Mouse (Mus musculus): ENCODE data around the gene Lce1a1.

Lce1a1 gene

DNA sequence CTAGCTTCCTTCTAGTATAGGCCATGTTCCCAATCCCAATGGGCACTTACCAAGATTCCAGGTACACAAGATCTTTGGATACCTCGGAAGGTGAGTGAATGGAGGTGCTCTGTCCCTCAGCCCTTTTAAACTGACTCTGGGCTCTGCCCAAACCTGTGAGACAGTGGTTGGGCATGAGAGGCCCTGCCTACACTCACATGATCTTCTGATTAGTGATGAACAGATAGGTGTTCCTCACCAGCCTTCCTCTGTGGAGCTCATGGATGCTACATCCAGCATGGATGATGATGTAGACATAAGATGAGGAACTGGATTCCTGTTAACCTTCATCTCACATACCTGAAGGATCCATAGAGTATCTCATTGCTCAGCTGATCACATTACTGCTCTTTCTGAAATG is at the start of gene Lce1a1:
TSS of gene Lce1a1 (minus strand) at position 101 of the 400 bp plus-strand sequence.
- DNase-seq, result no peak

DNA sequence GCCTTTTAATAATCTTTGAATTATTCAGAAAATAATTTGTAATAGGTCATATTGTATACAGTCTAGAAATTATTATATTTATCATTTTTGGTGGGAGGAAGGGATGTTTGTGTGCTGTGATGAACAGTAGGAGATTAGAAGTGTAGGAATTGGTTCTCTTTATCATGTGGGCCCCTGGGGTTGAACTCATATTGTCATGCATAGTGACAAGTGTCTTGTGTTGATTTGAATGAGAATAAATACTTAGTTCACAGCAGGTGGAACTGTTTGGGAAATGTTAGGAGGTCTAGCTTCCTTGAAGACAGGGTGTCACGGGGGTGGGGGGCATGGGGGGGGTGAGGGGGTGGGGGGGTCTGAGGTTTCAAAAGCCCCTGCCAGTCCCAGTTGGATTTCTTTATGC is 46.5 kb upstream of the Lce1a1 start:
- no peak for DNase-seq

DNA sequence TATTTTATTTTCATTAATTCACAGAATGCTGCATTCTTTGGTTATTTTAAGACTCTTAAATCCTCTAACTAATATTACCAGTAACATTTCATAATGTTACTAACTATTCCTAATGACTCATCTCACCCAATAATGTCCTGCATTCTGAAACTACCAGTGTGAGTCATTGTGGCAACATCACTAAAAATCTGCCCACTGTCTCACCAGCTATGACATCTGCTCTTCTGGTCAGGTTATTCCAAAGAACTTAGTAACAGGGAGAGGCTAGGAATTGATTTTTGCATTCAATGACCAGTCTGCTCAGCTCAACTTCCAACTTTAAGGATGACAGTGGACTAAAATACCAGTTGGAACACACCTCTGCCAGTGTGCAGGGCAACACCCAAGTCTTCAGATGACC is 43.6 kb upstream of the Lce1a1 start:
- DNase-seq, result no peak

DNA sequence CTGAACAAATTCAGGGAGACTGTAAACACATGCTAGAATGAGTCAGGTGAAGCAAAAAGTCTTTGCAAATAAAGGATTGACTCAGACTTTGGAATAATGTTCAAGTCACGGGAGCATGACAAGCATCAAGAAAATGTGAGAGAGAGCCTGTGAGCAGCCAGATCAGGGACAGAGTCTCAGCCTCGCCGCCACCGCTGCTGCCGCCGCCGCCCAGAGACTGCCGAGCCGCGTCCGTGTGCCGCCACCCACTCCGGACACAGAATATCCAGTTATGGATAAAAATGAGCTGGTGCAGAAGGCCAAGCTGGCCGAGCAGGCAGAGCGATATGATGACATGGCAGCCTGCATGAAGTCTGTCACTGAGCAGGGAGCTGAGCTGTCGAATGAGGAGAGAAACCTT is 41.0 kb upstream of the Lce1a1 start:
- DNase-seq, result peak; percentile 6

DNA sequence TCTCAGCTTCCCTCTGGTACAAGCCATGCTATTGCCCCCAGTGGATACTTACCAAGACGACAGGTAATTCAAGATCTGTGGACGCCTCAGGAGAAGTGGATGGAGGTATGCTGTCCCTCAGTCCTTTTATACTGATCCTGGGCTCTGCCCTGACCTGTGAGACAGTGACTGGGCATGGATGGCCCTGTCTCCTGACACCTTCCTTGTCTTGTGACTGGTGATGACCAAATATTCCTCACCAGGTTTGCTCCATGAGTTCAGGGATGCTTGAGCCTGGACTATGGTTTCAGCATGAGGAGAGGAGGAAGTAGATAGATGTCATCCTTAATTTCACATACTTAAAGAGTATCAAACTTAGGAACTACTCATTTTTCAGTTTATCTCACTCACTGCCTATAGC is 39.0 kb upstream of the Lce1a1 start, which contains the start of gene Lce1d:
TSS of gene Lce1d (minus strand) at position 101 of the 400 bp plus-strand sequence.
- no peak for DNase-seq

DNA sequence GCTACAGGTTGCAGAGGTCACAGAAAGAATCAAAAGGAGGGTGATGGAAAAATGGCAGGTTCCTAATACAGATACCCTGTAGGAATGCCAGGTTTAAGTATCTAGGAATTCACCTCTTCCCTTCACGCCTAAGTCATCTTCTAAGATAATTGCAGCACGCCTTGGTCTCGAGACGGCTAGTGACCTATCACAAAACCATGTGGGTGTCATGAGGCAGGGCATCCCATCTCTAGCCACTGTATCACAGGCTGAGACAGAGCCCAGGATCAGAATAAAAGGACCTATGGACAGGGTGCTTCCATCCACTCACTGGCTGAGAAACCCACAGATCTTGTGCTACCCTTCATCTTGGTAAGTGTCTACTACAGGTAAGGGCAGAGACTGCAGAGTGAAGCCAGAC is 30.8 kb upstream of the Lce1a1 start, which contains the start of gene Lce1c:
TSS of gene Lce1c (plus strand) at position 301 of the 400 bp plus-strand sequence.
- DNase-seq, result no peak

DNA sequence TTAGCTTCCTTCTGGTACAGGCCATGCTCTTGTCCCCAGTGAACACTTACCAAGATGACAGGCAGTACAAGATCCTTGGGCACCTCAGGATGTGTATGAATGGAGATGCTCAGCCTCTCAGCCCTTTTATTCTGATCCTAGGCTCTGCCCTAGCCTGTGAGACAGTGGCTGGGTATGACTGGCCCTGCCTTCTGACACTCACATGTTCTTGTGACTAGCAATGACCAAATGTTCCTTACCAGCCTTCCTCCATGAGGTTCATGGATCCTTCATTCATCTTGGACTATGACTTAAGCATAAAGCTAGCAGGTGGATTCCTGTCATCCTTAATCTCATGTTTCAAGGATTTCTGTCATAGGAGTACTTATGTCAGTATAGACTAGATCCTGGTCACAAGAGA is 22.1 kb upstream of the Lce1a1 start, which contains the start of gene Lce1a2:
TSS of gene Lce1a2 (minus strand) at position 101 of the 400 bp plus-strand sequence.
- no peak for DNase-seq

DNA sequence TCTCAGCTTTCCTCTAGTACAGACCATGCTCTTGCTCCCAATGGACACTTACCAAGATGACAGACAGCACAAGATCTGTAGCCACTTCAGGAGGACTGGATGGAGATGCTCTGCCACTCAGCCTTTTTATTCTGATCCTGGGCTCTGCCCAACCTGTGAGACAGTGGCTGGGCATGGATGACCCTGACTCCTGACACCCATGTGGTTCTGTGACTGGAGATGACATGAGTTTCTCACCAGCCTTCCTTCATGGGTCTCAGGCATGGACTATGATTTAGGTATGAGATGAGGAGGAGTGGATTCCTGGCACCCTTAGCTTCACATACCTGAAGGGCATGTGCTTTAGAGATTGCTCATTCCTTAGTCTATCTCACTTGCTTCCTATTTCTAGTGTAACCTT is 8.7 kb upstream of the Lce1a1 start, which contains the start of gene Lce1b:
TSS of gene Lce1b (minus strand) at position 101 of the 400 bp plus-strand sequence.
- DNase-seq, result no peak

DNA sequence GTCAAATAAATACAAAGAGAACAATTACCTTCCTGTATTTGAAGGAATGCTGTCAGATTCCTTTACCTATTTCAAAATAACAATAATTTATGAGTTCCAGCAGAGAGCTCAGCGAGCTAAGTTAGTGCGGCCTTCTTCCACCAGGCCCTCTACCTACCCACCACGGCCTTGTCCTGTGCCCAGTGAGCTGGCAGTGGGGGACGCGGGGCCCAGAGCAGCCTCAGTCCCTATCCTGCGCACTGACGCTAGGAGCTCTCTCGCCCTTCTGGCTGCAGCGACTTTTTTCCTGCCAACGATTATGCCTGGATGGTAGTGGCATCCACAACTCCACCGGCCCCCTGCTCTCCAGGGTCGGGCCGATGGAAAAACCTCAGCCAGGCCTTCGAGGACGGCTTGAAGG is 8.3 kb downstream of the Lce1a1 start:
- no peak for DNase-seq

DNA sequence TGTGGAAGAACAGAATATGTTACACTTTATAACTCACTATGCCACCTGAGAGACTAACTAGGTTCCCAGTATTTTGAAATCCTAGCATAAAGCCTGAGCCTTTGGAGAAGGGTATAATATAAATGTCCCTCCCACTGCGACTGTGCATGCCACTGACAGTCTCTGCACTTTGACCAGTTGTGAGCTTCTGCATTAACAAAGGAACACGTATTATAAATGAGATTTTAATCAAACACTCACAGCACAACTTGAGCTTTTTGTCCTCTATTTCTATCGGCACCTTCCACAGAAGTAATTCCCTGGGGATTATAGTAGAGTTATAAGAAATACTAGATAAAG is 9.5 kb downstream of the Lce1a1 start:
- DNase-seq, result no peak

DNA sequence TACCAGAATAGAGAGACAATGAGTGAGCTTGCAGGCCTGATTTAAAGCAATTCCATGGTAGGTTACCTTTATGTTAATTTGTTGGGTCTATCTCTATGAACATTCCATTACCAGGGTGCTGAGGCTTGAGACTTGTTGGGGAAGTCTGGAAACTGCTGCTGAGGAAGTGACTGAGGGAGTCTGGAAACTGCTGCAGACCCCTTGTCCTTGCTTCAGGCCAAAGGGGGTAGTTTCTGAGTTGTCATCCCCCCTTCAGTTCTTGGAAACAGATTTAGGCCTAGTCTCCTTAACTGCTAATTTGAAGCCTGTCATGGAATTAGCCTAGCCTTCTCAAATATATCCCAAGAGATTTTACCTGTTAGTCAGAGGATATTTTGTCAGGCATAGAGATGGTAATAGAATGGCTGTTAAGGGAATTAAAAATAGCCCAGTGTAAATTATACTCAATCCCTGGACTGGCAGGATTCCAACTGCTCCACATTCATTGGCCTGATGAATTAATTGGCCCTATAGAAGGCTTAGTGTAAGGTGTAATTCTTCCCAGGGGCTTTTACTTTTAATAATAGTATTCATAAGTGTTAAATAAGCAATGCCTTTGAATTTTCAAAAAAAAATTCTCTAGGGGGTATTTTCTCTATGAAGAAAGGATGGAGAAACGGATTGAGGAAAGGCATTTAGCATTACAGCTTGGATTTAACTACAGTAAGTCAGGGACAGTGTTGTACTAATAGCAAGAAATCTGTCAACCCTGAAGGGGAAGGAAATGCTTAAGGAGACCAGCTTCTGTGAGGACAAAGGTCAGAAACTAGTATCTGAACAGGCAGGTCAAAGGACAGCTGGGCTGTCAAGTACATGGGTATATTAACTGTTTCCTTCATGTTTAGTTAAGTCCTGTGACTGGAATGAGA is 10.1 kb downstream of the Lce1a1 start:
- no peak for DNase-seq

DNA sequence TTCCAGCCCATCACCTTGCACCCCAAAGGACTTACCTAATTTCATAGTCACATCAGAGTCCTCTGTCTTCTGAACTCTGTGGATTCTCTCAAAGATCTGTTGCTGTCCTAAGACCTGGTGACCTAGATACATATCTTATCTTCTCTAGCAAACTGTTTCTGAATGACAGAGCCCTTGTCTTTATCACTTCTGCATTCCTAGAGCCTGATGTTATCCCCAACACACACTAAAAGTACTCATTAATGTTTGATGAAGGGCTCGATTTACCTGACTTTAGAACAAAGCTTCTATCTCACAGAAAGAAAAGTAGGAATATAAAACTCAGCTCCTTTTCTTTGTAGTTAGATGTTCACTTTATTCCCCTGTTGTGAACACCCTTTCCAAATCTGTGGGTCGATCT is 26.5 kb downstream of the Lce1a1 start, which contains the start of gene Lce6a:
TSS of gene Lce6a (minus strand) at position 101 of the 400 bp plus-strand sequence.
- no peak for DNase-seq

DNA sequence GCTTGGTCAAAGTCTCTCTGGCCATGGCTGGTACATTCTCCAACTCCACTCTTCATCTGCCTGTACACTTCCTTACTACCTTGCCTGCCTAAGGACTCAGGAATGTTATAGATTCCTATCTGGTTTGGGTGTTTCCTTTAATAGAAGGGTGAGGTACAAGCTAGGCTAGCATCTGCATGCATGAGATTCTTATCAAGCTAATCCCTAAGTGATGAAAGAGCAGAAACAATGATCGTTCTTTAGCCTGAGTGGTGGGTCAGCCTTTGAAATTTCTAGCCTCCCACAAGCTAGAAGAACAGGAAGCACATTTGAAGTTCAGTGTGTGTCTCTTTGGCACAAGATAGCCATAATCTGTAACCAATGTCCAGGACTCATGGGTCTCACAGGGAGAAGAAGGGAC is 38.3 kb downstream of the Lce1a1 start:
- DNase-seq, result no peak

DNA sequence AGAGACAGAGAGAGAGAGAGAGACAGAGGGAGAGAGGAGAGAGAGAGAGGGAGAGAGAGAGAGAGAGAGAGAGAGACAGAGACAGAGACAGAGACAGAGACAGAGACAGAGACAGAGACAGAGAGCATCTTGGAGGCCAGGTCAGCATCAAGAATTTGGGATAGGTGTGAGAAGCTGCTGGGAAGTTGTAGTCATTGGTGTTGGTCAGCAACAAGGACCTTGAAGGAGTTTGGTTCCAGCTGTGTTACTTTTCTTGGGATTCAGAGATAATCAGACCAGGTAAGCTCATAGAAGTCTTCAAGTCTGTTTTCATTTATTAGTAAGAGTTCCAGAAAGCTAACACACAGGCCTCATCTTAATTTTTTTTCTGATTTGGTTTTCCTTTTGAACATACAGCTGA is 40.7 kb downstream of the Lce1a1 start, which contains the start of gene 2210017I01Rik:
TSS of gene 2210017I01Rik (minus strand) at position 101 of the 400 bp plus-strand sequence.
- no peak for DNase-seq

DNA sequence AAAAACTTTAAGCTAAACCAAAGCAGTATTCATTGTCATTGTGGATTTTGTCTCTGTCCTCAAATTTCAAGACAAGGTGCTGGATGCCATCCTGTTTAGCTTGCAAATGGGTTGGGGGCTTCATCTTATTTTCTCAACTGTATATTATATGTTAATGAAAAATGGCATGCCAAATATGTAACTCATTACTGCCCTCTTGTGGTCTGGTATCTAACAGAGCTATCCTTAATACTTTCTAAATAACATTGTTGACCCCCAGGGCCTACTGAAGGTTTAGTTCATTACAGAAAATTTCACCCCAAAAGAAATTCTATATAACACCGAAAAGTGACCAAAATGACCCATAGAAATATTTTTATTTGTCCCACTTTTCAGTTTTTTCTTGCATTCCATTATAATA is 45.9 kb downstream of the Lce1a1 start:
- DNase-seq, result no peak

DNA sequence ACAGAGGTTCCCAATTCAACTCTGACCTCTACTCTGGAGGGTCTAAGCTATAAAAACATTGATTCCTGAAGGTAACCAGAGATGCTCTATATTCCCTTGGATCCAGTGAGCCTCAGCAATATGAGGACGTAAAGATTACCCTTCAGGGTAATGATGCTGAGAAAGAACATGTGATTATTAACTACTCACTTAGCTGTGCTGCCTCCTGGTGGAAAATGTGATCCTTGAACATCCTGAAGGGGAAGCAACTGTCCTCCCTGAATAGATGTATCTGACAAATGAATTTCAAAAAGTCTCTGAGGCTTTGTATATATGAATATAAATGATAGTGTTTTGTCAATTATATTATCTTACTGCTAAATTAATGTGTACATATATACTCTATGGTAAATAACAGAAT is 47.7 kb downstream of the Lce1a1 start:
- DNase-seq, result no peak

DNA sequence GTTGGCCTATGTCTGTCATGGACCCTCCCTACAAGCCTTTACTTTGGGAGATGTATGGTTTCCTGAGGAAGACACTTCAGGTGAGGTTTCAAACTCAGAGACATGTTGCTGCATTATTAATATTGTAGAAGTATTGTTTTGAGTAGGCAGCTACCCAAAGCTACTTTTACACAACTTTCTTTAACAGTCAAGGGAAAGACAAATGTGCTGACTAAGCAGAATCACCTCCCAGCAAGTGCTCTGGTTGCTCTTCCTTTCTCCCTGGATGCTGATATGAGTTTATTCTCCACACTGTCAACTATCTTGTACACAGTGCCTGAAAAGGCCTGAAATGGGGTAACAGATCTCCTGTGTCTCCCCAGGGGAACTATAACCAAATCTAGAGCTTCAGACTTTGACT is 48.1 kb downstream of the Lce1a1 start:
- DNase-seq, result no peak

DNA sequence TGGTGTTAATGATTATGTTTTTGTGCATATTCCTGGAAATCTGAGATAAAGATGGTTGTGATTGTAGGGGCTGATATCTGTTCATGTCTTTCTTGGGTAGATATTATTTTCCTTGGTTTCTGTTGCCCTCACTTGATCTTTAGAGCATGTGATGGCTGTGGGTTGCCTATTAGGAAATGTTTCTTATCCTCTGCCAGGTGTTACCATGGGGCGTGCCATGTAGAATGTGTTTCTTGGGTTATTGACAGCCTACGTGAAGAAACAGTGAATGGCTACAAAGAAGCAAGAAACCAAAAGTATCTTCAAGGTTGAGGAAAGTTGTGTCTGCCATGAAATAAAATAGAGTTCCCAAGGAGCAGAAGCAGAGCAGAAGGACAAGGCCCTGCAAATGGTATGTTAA is 49.7 kb downstream of the Lce1a1 start:
- DNase-seq, result no peak

Measured in right cerebral cortex, postnatal 4 days (tissue).